Mouse (Mus musculus) forebrain, embryonic 11.5 days (tissue): ENCODE measurements around the gene Ccdc151. TPM values are rescaled to one million over a fixed set of nuclear protein-coding genes. Genes with fewer than 3 reads are reported as not detected.

Experiments used
- ATAC-seq: fragments of 200-750 bp; cut with Nextera tagmentation; replicated peaks from 2 replicates; pipeline ENCODE4 v1.8.0; 2017; ENCODE audit warnings: moderate TSS enrichment; ENCODE audit not compliant: low FRiP score
- DNase-seq: peaks from one replicate; pipeline ENCODE4 v3.0.0-alpha.2; 2017; ENCODE audit warnings: low spot score
- H3K27ac ChIP-seq: fragments of 300-500 bp; sonication (generic); 2 replicates; pipeline ENCODE4 v1.5.1; 2014; ENCODE audit warnings: low read depth, low read length
- H3K27me3 ChIP-seq: fragments of 300-500 bp; sonication (generic); 2 replicates; pipeline ENCODE4 v1.6.1; 2014; ENCODE audit warnings: mild to moderate bottlenecking, low read length, mixed read lengths; ENCODE audit not compliant: control insufficient read depth, insufficient read depth
- H3K36me3 ChIP-seq: fragments of 300-500 bp; sonication (generic); 2 replicates; pipeline ENCODE4 v1.6.1; 2014; ENCODE audit warnings: mild to moderate bottlenecking, low read length, moderate library complexity, mixed read lengths; ENCODE audit not compliant: control insufficient read depth, insufficient read depth
- H3K4me1 ChIP-seq: fragments of 300-500 bp; sonication (generic); replicated peaks from 2 replicates; pipeline ENCODE4 v1.6.1; 2014; ENCODE audit warnings: low read length, mixed read lengths; ENCODE audit not compliant: control insufficient read depth, insufficient read depth
- H3K4me2 ChIP-seq: fragments of 300-500 bp; sonication (generic); 2 replicates; pipeline ENCODE4 v1.6.1; 2014; ENCODE audit warnings: low read depth, mild to moderate bottlenecking, low read length, moderate library complexity, mixed read lengths; ENCODE audit not compliant: severe bottlenecking
- H3K4me3 ChIP-seq: fragments of 300-500 bp; sonication (generic); 2 replicates; pipeline ENCODE4 v1.5.1; 2014; ENCODE audit warnings: low read depth, low read length
- H3K9ac ChIP-seq: fragments of 300-500 bp; sonication (generic); 2 replicates; pipeline ENCODE4 v1.6.1; 2014; ENCODE audit warnings: low read length
- H3K9me3 ChIP-seq: fragments of 300-500 bp; sonication (generic); 2 replicates; pipeline ENCODE4 v1.6.1; 2016; ENCODE audit warnings: low read length, mixed read lengths; ENCODE audit not compliant: control insufficient read depth
- WGBS: fragments of 180-500 bp; shearing (Covaris S2); extraction: QIAGEN DNeasy Blood & Tissue Kit; methylation state at CpG from one replicate; pipeline ENCODE4 v1.1.7; 2014; 5-methylcytosine and 5-hydroxymethylcytosine counted together
- polyA plus RNA-seq: library from polyadenylated mRNA; unstranded; fragments of >200 nt; fragmentation: Nextera tagmentation; extraction: Ambion mirVana; gene quantifications from 2 replicates; pipeline ENCODE4 v1.2.1, GENCODE M21; 2014

Gene Ccdc151
- polyA plus RNA-seq, 1 experiment from 2014 or later: 6.9 TPM

GRCm38 (mm10) chr9:21989230-21990110 is 13.0 kb downstream of the Ccdc151 start, which contains the start of gene Rgl3:
TSS of gene Rgl3 (minus strand) at chr9:21989446.
- Histone ChIP-seq H3K27ac (no peak within 1 kb of the TSS), H3K9me3 (no peaks in the 10 kb centered on the region), H3K4me1 (peaks cover 16% of the 10 kb centered on the region), H3K27me3 (peaks cover 56% of the 10 kb centered on the region), H3K4me3 (peak within 1 kb of the TSS; percentile 35), H3K9ac (peak within 1 kb of the TSS; percentile 51), H3K36me3 (no peaks in the 10 kb centered on the region), H3K4me2 (peak within 1 kb of the TSS; percentile 67)
- peak; percentile 75 for DNase-seq
- peak; percentile 53; the same call in 1 of the 2 replicates for ATAC-seq
- under 1% methylated on average over 38 of the region's 42 CpGs for WGBS

GRCm38 (mm10) chr9:21988421-21989101 is 13.9 kb downstream of the Ccdc151 start:
- Histone ChIP-seq H3K36me3 (no peaks in the 10 kb centered on the region), H3K4me3 (peak overlapping the region; percentile 35), H3K27me3 (peaks cover 56% of the 10 kb centered on the region), H3K9me3 (no peaks in the 10 kb centered on the region), H3K4me2 (peak overlapping the region; percentile 67), H3K9ac (peak overlapping the region; percentile 51), H3K27ac (no peak overlapping the region), H3K4me1 (peaks cover 16% of the 10 kb centered on the region)
- peak; percentile 23; the same call in 1 of the 2 replicates for ATAC-seq
- DNase-seq: no peak
- under 1% methylated on average over 32 of the region's 32 CpGs for WGBS

GRCm38 (mm10) chr9:21987592-21988342 is 14.7 kb downstream of the Ccdc151 start:
- ATAC-seq: no peak
- DNase-seq: no peak
- Histone ChIP-seq H3K4me1 (peaks cover 16% of the 10 kb centered on the region), H3K36me3 (no peaks in the 10 kb centered on the region), H3K4me2 (peak overlapping the region; percentile 67; the same call in 1 of the 2 replicates), H3K4me3 (peak overlapping the region; percentile 35; the same call in 1 of the 2 replicates), H3K27ac (no peak overlapping the region), H3K27me3 (peaks cover 56% of the 10 kb centered on the region), H3K9ac (peak overlapping the region; percentile 16; the same call in 1 of the 2 replicates), H3K9me3 (no peaks in the 10 kb centered on the region)
- 10% methylated on average over 34 of the region's 36 CpGs for WGBS

- WGBS: 4% methylated on average over 3 of the region's 3 CpGs
- ATAC-seq: no peak
Observed at GRCm38 (mm10) chr9:21983911-21984310, 18.5 kb downstream of the Ccdc151 start.

GRCm38 (mm10) chr9:21978398-21979128 is 23.9 kb downstream of the Ccdc151 start:
- Histone ChIP-seq H3K27ac (no peak overlapping the region), H3K4me2 (no peak overlapping the region), H3K36me3 (no peaks in the 10 kb centered on the region), H3K9me3 (no peaks in the 10 kb centered on the region), H3K4me1 (no peaks in the 10 kb centered on the region), H3K27me3 (no peaks in the 10 kb centered on the region), H3K9ac (no peak overlapping the region), H3K4me3 (no peak overlapping the region)
- no peak for ATAC-seq
- DNase-seq: no peak
- WGBS: 95% methylated on average over 4 of the region's 4 CpGs

More at GRCm38 (mm10) chr9:21983911-21984310, 18.5 kb downstream of the Ccdc151 start:
- Histone ChIP-seq H3K27me3 (peaks cover 25% of the 10 kb centered on the region), H3K4me1 (peaks cover 10% of the 10 kb centered on the region), H3K4me2 (no peak overlapping the region), H3K27ac (no peak overlapping the region), H3K36me3 (no peaks in the 10 kb centered on the region), H3K9ac (no peak overlapping the region), H3K4me3 (no peak overlapping the region), H3K9me3 (no peaks in the 10 kb centered on the region)
- no peak for DNase-seq

- no peak overlapping the region for H3K4me2 ChIP-seq
- H3K4me1 ChIP-seq: no peaks in the 10 kb centered on the region
- WGBS: 33% methylated on average over 2 of the region's 2 CpGs
- H3K36me3 ChIP-seq: no peaks in the 10 kb centered on the region
- no peaks in the 10 kb centered on the region for H3K27me3 ChIP-seq
- H3K9ac ChIP-seq: no peak overlapping the region
- ATAC-seq (no peak), DNase-seq (no peak)
- H3K27ac ChIP-seq: no peak overlapping the region
- no peak overlapping the region for H3K4me3 ChIP-seq
- H3K9me3 ChIP-seq: no peaks in the 10 kb centered on the region
Observed at GRCm38 (mm10) chr9:21977972-21978371, 24.5 kb downstream of the Ccdc151 start.

GRCm38 (mm10) chr9:21977331-21977730 is 25.1 kb downstream of the Ccdc151 start:
- no peak overlapping the region for H3K9ac ChIP-seq
- no peak for DNase-seq
- no peaks in the 10 kb centered on the region for H3K9me3 ChIP-seq
- no peak overlapping the region for H3K27ac ChIP-seq
- no peak overlapping the region for H3K4me2 ChIP-seq
- H3K4me3 ChIP-seq: no peak overlapping the region
- WGBS: 88% methylated on average over 5 of the region's 5 CpGs
- ATAC-seq: no peak
- H3K36me3 ChIP-seq: no peaks in the 10 kb centered on the region
- H3K4me1 ChIP-seq: no peaks in the 10 kb centered on the region
- H3K27me3 ChIP-seq: no peaks in the 10 kb centered on the region
